Mouse (Mus musculus): ENCODE results near the gene Dbf4. TPM values are rescaled to one million over a fixed set of nuclear protein-coding genes. Genes with fewer than 3 reads are reported as not detected.
A peak's percentile ranks its signal among the peaks of the same experiment; 100 is the strongest.

The Dbf4 gene
- polyA plus RNA-seq, 1 experiment from 2014 or later: 29.7 TPM

DNA sequence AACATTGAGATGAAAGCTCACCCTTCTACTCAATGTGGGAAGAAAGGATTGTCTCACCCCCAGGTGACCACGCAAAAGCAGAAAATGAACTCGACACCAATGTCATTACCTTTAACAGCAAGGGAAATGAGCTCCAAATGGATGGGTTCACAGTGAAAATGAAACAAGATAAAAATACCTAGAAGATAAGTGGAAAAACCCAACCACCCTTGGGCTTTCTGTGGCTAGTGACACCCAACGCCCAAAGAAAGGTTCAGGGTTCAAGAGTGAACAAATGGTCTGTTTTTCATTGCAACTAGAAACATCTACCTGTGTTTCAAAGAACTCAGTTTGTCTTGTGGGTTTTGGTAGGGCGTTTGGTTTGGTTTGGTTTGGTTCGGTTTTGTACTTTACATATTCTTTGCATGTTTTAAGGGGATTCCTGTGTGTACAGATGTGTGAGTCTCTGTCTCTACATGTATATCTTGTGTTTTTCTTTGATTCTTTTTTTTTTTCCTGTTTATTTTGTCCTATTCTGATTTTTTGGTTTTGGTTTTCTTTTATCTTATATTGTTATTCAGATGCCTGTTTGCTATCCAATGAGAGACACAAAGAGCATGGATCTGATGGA, 48.1 kb downstream of the Dbf4 start:
- Histone ChIP-seq H3K4me3 (ENCODE audit: control insufficient read depth in 1 of 2, insufficient read depth in 1 of 2, low read depth in 1 of 2, low read length in 2 of 2) (no peak overlapping the region), H3K9ac (ENCODE audit: low read length) (no peak overlapping the region), H3K9me3 (ENCODE audit: control insufficient read depth, low read length) (no peaks in the 10 kb centered on the region), H3K27ac (replicated peaks in 1 of 2; ENCODE audit: control insufficient read depth in 1 of 2, insufficient read depth in 1 of 2, low read depth in 2 of 2, low read length in 2 of 2) (no peak overlapping the region), H3K4me1 (ENCODE audit: control insufficient read depth in 2 of 2, insufficient read depth in 2 of 2, low read length in 2 of 2) (no peaks in the 10 kb centered on the region), H3K36me3 (ENCODE audit: control insufficient read depth, insufficient read depth, low read length) (no peaks in the 10 kb centered on the region), H3K4me2 (ENCODE audit: low read length) (no peak overlapping the region), H3K27me3 (ENCODE audit: control insufficient read depth, insufficient read depth, low read length) (no peaks in the 10 kb centered on the region)
- no peak for ATAC-seq (ENCODE audit: insufficient number of reproducible peaks, insufficient read depth, low FRiP score, low read depth)
- WGBS: 70% methylated on average over 5 of the region's 5 CpGs

- no peak overlapping the region for H3K27ac ChIP-seq (replicated peaks in 1 of 2; ENCODE audit: control insufficient read depth in 1 of 2, insufficient read depth in 1 of 2, low read depth in 2 of 2, low read length in 2 of 2)
- no peaks in the 10 kb centered on the region for H3K9me3 ChIP-seq (ENCODE audit: control insufficient read depth, low read length)
- H3K36me3 ChIP-seq (ENCODE audit: control insufficient read depth, insufficient read depth, low read length): no peaks in the 10 kb centered on the region
- H3K4me2 ChIP-seq (ENCODE audit: low read length): no peak overlapping the region
- WGBS: 77% methylated on average over 4 of the region's 4 CpGs
- ATAC-seq (ENCODE audit: insufficient number of reproducible peaks, insufficient read depth, low FRiP score, low read depth): no peak
- H3K4me1 ChIP-seq (ENCODE audit: control insufficient read depth in 2 of 2, insufficient read depth in 2 of 2, low read length in 2 of 2): no peaks in the 10 kb centered on the region
- no peak overlapping the region for H3K4me3 ChIP-seq (ENCODE audit: control insufficient read depth in 1 of 2, insufficient read depth in 1 of 2, low read depth in 1 of 2, low read length in 2 of 2)
- 0 out of 2 replicates have a peak, but pooled peaks cover under 1% of the 10 kb centered on the region for H3K27me3 ChIP-seq (ENCODE audit: control insufficient read depth, insufficient read depth, low read length)
- H3K9ac ChIP-seq (ENCODE audit: low read length): no peak overlapping the region
Measured at GRCm38 (mm10) chr5:8373415-8373814, 49.1 kb downstream of the Dbf4 start.

- 65% methylated on average over 5 of the region's 5 CpGs for WGBS
- no peak overlapping the region for H3K27ac ChIP-seq (replicated peaks in 1 of 2; ENCODE audit: control insufficient read depth in 1 of 2, insufficient read depth in 1 of 2, low read depth in 2 of 2, low read length in 2 of 2)
- no peak overlapping the region for H3K4me2 ChIP-seq (ENCODE audit: low read length)
- H3K4me1 ChIP-seq (ENCODE audit: control insufficient read depth in 2 of 2, insufficient read depth in 2 of 2, low read length in 2 of 2): peaks cover 0 to 6% of the 10 kb centered on the region in 2 experiments; a peak in 2 of 4 replicates
- no peaks in the 10 kb centered on the region for H3K9me3 ChIP-seq (ENCODE audit: control insufficient read depth, low read length)
- H3K27me3 ChIP-seq (ENCODE audit: control insufficient read depth, insufficient read depth, low read length): 0 out of 2 replicates have a peak, but pooled peaks cover 3% of the 10 kb centered on the region
- no peaks in the 10 kb centered on the region for H3K36me3 ChIP-seq (ENCODE audit: control insufficient read depth, insufficient read depth, low read length)
- H3K4me3 ChIP-seq (ENCODE audit: control insufficient read depth in 1 of 2, insufficient read depth in 1 of 2, low read depth in 1 of 2, low read length in 2 of 2): no peak overlapping the region
- H3K9ac ChIP-seq (ENCODE audit: low read length): no peak overlapping the region
- no peak for ATAC-seq (ENCODE audit: insufficient number of reproducible peaks, insufficient read depth, low FRiP score, low read depth)
Measured at GRCm38 (mm10) chr5:8368781-8369180, 53.7 kb downstream of the Dbf4 start.

GRCm38 (mm10) chr5:8368328-8368692, 54.2 kb downstream of the Dbf4 start:
- Histone ChIP-seq H3K27ac (replicated peaks in 1 of 2; ENCODE audit: control insufficient read depth in 1 of 2, insufficient read depth in 1 of 2, low read depth in 2 of 2, low read length in 2 of 2) (no peak overlapping the region), H3K9me3 (ENCODE audit: control insufficient read depth, low read length) (no peaks in the 10 kb centered on the region), H3K36me3 (ENCODE audit: control insufficient read depth, insufficient read depth, low read length) (no peaks in the 10 kb centered on the region), H3K27me3 (ENCODE audit: control insufficient read depth, insufficient read depth, low read length) (0 out of 2 replicates have a peak, but pooled peaks cover 3% of the 10 kb centered on the region), H3K4me1 (ENCODE audit: control insufficient read depth in 2 of 2, insufficient read depth in 2 of 2, low read length in 2 of 2) (peaks cover 0 to 6% of the 10 kb centered on the region in 2 experiments; a peak in 2 of 4 replicates), H3K4me3 (ENCODE audit: control insufficient read depth in 1 of 2, insufficient read depth in 1 of 2, low read depth in 1 of 2, low read length in 2 of 2) (peak overlapping the region; percentile 80 to 90), H3K4me2 (ENCODE audit: low read length) (peak overlapping the region; percentile 93), H3K9ac (ENCODE audit: low read length) (peak overlapping the region; percentile 86)
- WGBS: 38% methylated on average over 7 of the region's 7 CpGs
- ATAC-seq (ENCODE audit: insufficient number of reproducible peaks, insufficient read depth, low FRiP score, low read depth): no peak

DNA sequence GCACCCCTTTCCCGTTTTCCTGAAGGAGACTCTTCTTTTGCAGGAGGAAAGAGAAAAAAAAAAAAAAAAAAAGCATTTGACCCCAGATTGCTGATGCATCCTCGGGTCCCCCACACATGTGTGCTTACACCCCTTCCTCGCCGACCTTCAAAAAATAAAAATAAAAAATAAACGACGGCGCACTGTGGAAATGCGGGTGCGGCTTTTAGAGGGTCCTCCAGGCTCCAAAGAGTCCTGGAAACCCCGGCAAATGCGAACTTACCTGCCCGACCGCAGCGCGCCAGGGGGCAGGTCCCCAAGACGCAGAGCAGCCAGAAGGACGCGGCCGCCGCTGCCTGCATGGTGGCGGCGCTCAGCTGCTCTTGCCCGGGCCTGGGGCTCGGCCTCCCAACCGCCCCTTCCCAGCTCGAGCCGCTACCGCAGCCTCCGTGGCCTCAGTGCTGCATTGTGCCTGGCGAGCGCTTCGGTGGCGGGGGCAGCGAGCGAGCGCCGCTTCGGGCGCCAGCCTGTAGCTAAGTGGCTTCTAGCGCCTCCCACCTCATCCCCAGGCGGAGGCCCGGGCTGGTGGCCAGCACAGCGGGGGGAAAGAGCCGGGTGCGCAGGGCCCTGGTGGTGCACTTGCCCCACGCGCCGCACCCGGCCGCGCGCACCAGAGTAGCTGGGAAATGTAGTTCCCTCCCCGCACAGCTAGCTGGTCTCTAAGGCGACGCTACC, 54.7 kb downstream of the Dbf4 start, which contains the start of gene Adam22:
Adam22 (minus strand) TSS at position 547 of the 714 bp plus-strand sequence.
- H3K36me3 ChIP-seq (ENCODE audit: control insufficient read depth, insufficient read depth, low read length): no peaks in the 10 kb centered on the region
- peak; percentile 93 for ATAC-seq (ENCODE audit: insufficient number of reproducible peaks, insufficient read depth, low FRiP score, low read depth)
- H3K9ac ChIP-seq (ENCODE audit: low read length): peak within 1 kb of the TSS; percentile 86
- no peaks in the 10 kb centered on the region for H3K9me3 ChIP-seq (ENCODE audit: control insufficient read depth, low read length)
- peak within 1 kb of the TSS; percentile 80 to 90 for H3K4me3 ChIP-seq (ENCODE audit: control insufficient read depth in 1 of 2, insufficient read depth in 1 of 2, low read depth in 1 of 2, low read length in 2 of 2)
- H3K4me2 ChIP-seq (ENCODE audit: low read length): peak within 1 kb of the TSS; percentile 93
- H3K27ac ChIP-seq (replicated peaks in 1 of 2; ENCODE audit: control insufficient read depth in 1 of 2, insufficient read depth in 1 of 2, low read depth in 2 of 2, low read length in 2 of 2): peak within 1 kb of the TSS; percentile 34 to 55; a peak in 1 of 4 replicates
- peaks cover 0 to 6% of the 10 kb centered on the region in 2 experiments; a peak in 2 of 4 replicates for H3K4me1 ChIP-seq (ENCODE audit: control insufficient read depth in 2 of 2, insufficient read depth in 2 of 2, low read length in 2 of 2)
- 0 out of 2 replicates have a peak, but pooled peaks cover 3% of the 10 kb centered on the region for H3K27me3 ChIP-seq (ENCODE audit: control insufficient read depth, insufficient read depth, low read length)
- under 1% methylated on average over 49 of the region's 55 CpGs for WGBS

DNA sequence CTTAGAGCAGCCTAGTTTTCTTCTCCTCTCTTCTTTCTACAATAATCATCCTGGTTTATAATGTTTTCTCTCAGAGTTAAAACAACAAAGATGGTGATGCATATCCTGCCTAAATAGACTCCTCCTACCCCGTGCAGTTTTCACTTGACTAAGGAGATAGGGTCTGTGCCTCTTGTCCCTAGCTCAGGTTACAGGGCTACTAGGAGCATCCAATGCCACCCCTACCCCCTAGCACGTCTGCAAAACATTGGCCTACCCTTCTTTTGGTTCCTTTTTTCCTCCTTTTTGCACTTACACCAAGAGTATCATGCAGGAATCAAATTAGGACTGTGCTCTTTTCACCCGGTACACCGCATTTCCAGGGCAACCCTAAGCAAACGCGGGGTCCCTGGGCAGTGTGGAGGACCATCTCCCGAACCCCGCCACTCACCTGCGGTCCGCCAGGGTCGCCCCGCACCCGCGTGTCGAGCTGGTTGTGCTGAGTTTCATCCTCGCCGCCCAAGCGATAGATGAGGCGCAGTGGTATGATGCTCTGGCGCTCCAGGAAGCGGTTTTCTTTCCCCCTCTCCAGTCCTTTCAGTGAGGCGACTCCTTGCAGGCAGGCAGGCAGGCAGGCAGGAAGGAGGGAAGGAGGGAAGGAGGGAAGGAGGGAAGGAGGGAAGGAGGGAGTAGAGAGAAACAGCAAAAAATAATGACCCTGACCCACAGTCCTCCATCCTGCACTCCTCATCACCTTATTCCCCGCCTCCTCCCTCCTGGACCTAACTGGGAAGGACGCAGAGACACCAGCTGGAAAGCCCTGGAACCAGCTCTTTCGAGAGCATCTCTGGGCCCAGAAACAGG, 55.5 kb downstream of the Dbf4 start:
- ATAC-seq (ENCODE audit: insufficient number of reproducible peaks, insufficient read depth, low FRiP score, low read depth): no peak
- H3K36me3 ChIP-seq (ENCODE audit: control insufficient read depth, insufficient read depth, low read length): no peaks in the 10 kb centered on the region
- H3K4me2 ChIP-seq (ENCODE audit: low read length): peak overlapping the region; percentile 93
- WGBS: 3% methylated on average over 25 of the region's 25 CpGs
- H3K4me3 ChIP-seq (ENCODE audit: control insufficient read depth in 1 of 2, insufficient read depth in 1 of 2, low read depth in 1 of 2, low read length in 2 of 2): peak overlapping the region; percentile 80 to 90
- no peak overlapping the region for H3K27ac ChIP-seq (replicated peaks in 1 of 2; ENCODE audit: control insufficient read depth in 1 of 2, insufficient read depth in 1 of 2, low read depth in 2 of 2, low read length in 2 of 2)
- peak overlapping the region; percentile 86 for H3K9ac ChIP-seq (ENCODE audit: low read length)
- no peaks in the 10 kb centered on the region for H3K9me3 ChIP-seq (ENCODE audit: control insufficient read depth, low read length)
- H3K4me1 ChIP-seq (ENCODE audit: control insufficient read depth in 2 of 2, insufficient read depth in 2 of 2, low read length in 2 of 2): peaks cover 0 to 6% of the 10 kb centered on the region in 2 experiments; a peak in 2 of 4 replicates
- H3K27me3 ChIP-seq (ENCODE audit: control insufficient read depth, insufficient read depth, low read length): 0 out of 2 replicates have a peak, but pooled peaks cover 3% of the 10 kb centered on the region

DNA sequence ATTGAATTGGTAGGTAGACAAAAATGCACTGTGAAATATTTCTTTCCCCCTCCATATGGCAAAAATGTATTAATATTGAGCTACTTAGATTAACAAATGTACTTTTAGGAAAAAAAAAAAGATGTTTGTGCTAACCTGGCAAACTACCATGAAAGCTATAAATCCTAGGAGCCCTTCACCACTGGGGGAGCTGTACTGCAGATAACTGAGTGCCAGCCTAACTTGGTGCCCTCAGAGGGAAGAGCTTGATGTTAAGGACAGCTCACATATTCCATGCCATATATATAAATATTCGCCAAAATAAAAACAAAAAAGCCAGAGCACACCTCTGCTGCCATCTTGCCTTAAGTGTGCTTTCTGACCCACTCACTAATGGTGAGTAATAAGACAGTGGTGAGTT, 60.2 kb downstream of the Dbf4 start:
- no peak overlapping the region for H3K4me2 ChIP-seq (ENCODE audit: low read length)
- no peak for ATAC-seq (ENCODE audit: insufficient number of reproducible peaks, insufficient read depth, low FRiP score, low read depth)
- H3K36me3 ChIP-seq (ENCODE audit: control insufficient read depth, insufficient read depth, low read length): no peaks in the 10 kb centered on the region
- H3K9ac ChIP-seq (ENCODE audit: low read length): no peak overlapping the region
- H3K4me1 ChIP-seq (ENCODE audit: control insufficient read depth in 2 of 2, insufficient read depth in 2 of 2, low read length in 2 of 2): peaks cover 6 to 14% of the 10 kb centered on the region in 2 experiments
- H3K9me3 ChIP-seq (ENCODE audit: control insufficient read depth, low read length): no peaks in the 10 kb centered on the region
- H3K27ac ChIP-seq (replicated peaks in 1 of 2; ENCODE audit: control insufficient read depth in 1 of 2, insufficient read depth in 1 of 2, low read depth in 2 of 2, low read length in 2 of 2): no peak overlapping the region
- no peak overlapping the region for H3K4me3 ChIP-seq (ENCODE audit: control insufficient read depth in 1 of 2, insufficient read depth in 1 of 2, low read depth in 1 of 2, low read length in 2 of 2)
- WGBS: 24% methylated on average over 1 of the region's 1 CpGs
- H3K27me3 ChIP-seq (ENCODE audit: control insufficient read depth, insufficient read depth, low read length): no peaks in the 10 kb centered on the region

Data from heart, embryonic 14.5 days (tissue).